Mouse (Mus musculus) lung, adult 2 months (tissue): ENCODE measurements around the gene Abcf1.

Experiments
- CTCF ChIP-seq: fragments of 200-500 bp; IDR thresholded peaks from 2 replicates; pipeline ENCODE4 v1.5.1; 2011; ENCODE audit warnings: mild to moderate bottlenecking, low read length, control low read depth; ENCODE audit not compliant: insufficient read depth
- POLR2A ChIP-seq: fragments of 200-500 bp; IDR thresholded peaks from 2 replicates; pipeline ENCODE4 v1.6.1; 2011; ENCODE audit warnings: low read depth, mild to moderate bottlenecking, control low read depth, low read length, borderline replicate concordance; ENCODE audit errors: extremely low read depth

DNA sequence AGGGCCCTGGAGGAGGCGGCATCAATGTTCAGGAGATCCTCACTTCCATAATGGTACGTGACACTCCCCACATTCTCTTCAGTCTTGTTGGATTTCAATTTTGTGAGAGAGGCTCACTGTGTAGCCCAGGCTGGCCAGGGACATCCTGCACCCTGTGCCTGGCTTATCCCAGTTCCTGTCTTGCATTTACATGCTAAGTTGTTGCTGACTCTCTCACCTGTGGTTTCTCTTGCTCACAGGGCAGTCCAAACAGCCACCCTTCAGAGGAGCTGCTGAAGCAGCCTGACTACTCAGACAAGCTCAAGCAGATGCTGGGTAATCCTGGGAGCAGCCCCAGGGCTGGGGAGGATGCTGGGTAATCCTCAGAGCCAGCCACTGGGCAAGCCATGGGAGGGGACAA lies 40.0 kb downstream of the Abcf1 start:
- TF ChIP-seq CTCF (no peak), POLR2A (no peak)
